Mouse (Mus musculus) testis, adult 2 months (tissue): ENCODE results near the gene Cfap61. TPM values are rescaled to one million over a fixed set of nuclear protein-coding genes. Genes with fewer than 3 reads are reported as not detected.
"Not testable (repeated sequence)": the region's sequence is repeated elsewhere in the genome, so short reads cannot be mapped to it uniquely, and the experiment has no call there.

Experiments
- H3K27ac ChIP-seq: fragments of 200-500 bp; 2 replicates; pipeline ENCODE4 v1.5.1; 2012; ENCODE audit warnings: low read depth, low read length; ENCODE audit not compliant: control insufficient read depth, insufficient read depth
- H3K27me3 ChIP-seq: fragments of 200-500 bp; 2 replicates; pipeline ENCODE4 v1.6.1; 2012; ENCODE audit warnings: mild to moderate bottlenecking, low read length, moderate library complexity; ENCODE audit not compliant: control insufficient read depth, insufficient read depth
- H3K36me3 ChIP-seq: fragments of 200-500 bp; 2 replicates; pipeline ENCODE4 v1.6.1; 2012; ENCODE audit warnings: mild to moderate bottlenecking, low read length; ENCODE audit not compliant: control insufficient read depth, insufficient read depth
- H3K4me1 ChIP-seq: fragments of 200-500 bp; 2 replicates; pipeline ENCODE4 v1.6.1; 2012; ENCODE audit warnings: low read length; ENCODE audit not compliant: control insufficient read depth, insufficient read depth
- H3K4me3 ChIP-seq: fragments of 200-500 bp; 2 replicates; pipeline ENCODE4 v1.5.1; 2012; ENCODE audit warnings: low read depth, mild to moderate bottlenecking, low read length, moderate library complexity, mixed read lengths; ENCODE audit not compliant: control insufficient read depth
- CTCF ChIP-seq: fragments of 200-500 bp; IDR thresholded peaks from 2 replicates; pipeline ENCODE4 v1.5.1; 2012; ENCODE audit warnings: low read depth, mild to moderate bottlenecking, inconsistent platforms, low read length, moderate library complexity; ENCODE audit not compliant: control insufficient read depth, insufficient read depth, insufficient replicate concordance
- POLR2A ChIP-seq: fragments of 200-500 bp; IDR thresholded peaks from 2 replicates; pipeline ENCODE4 v1.6.1; 2012; ENCODE audit warnings: low read depth, mild to moderate bottlenecking, inconsistent platforms, low read length, moderate library complexity; ENCODE audit not compliant: control insufficient read depth
- polyA plus RNA-seq: library from polyadenylated mRNA; depleted of rRNA; stranded (reverse); fragments of >200 nt; gene quantifications from 2 replicates; pipeline ENCODE4 v1.2.3, GENCODE M21; 2012

Gene Cfap61
- polyA plus RNA-seq, 1 experiment = 83.5 TPM

GRCm38 (mm10) chr2:145898106-145898505 lies 36.5 kb upstream of the Cfap61 start:
- Histone ChIP-seq H3K36me3 (no peaks in the 10 kb centered on the region), H3K27me3 (no peaks in the 10 kb centered on the region), H3K4me1 (no peaks in the 10 kb centered on the region), H3K27ac (no peak overlapping the region), H3K4me3 (no peak overlapping the region)
- TF ChIP-seq CTCF (no peak), POLR2A (no peak)

- H3K36me3 ChIP-seq, H3K27me3 ChIP-seq, H3K27ac ChIP-seq, H3K4me1 ChIP-seq: not testable (repeated sequence)
- peak overlapping the region; percentile 38 for H3K4me3 ChIP-seq
Measured at GRCm38 (mm10) chr2:145900318-145900717, 34.3 kb upstream of the Cfap61 start.

- H3K4me1 ChIP-seq = peaks cover 3% of the 10 kb centered on the region; the same call in 1 of the 2 replicates
- H3K27ac ChIP-seq = peak within 1 kb of the TSS; percentile 86
- H3K36me3 ChIP-seq = no peaks in the 10 kb centered on the region
- no peak for TF ChIP-seq CTCF
- TF ChIP-seq POLR2A = no peak
- H3K4me3 ChIP-seq = peak within 1 kb of the TSS; percentile 92
- H3K27me3 ChIP-seq = no peaks in the 10 kb centered on the region
Measured at GRCm38 (mm10) chr2:145901861-145902260, 32.7 kb upstream of the Cfap61 start, which contains the start of gene Naa20. Gene Naa20 (plus strand): TSS chr2:145902099.

- peak overlapping the region; percentile 92 for H3K4me3 ChIP-seq
- H3K27me3 ChIP-seq = no peaks in the 10 kb centered on the region
- TF ChIP-seq CTCF (peak; percentile 23; the same call in 1 of the 2 replicates), POLR2A (peak; percentile 85)
- H3K27ac ChIP-seq = peak overlapping the region; percentile 86
- peaks cover 3% of the 10 kb centered on the region; the same call in 1 of the 2 replicates for H3K4me1 ChIP-seq
- H3K36me3 ChIP-seq = no peaks in the 10 kb centered on the region
Measured at GRCm38 (mm10) chr2:145903061-145903901, 31.3 kb upstream of the Cfap61 start.

- Histone ChIP-seq H3K4me3 (peak overlapping the region; percentile 92), H3K27ac (peak overlapping the region; percentile 2; the same call in 1 of the 2 replicates), H3K36me3 (peaks cover 1% of the 10 kb centered on the region; the same call in 1 of the 2 replicates), H3K27me3 (no peaks in the 10 kb centered on the region), H3K4me1 (peaks cover 3% of the 10 kb centered on the region; the same call in 1 of the 2 replicates)
- no peak for TF ChIP-seq POLR2A
- TF ChIP-seq CTCF = no peak
Measured at GRCm38 (mm10) chr2:145903983-145904616, 30.5 kb upstream of the Cfap61 start.

- Histone ChIP-seq H3K27ac (no peak overlapping the region), H3K36me3 (peaks cover 1% of the 10 kb centered on the region; the same call in 1 of the 2 replicates), H3K4me1 (peaks cover 3% of the 10 kb centered on the region; the same call in 1 of the 2 replicates), H3K4me3 (peak overlapping the region; percentile 38), H3K27me3 (no peaks in the 10 kb centered on the region)
- TF ChIP-seq CTCF = no peak
- TF ChIP-seq POLR2A = no peak
Measured at GRCm38 (mm10) chr2:145905156-145905555, 29.4 kb upstream of the Cfap61 start.

- not testable (repeated sequence) for H3K4me3 ChIP-seq, H3K27me3 ChIP-seq, H3K4me1 ChIP-seq, H3K36me3 ChIP-seq, H3K27ac ChIP-seq
Measured at GRCm38 (mm10) chr2:145905884-145906283, 28.7 kb upstream of the Cfap61 start.
